Mouse (Mus musculus) liver, embryonic 14.5 days (tissue): ENCODE measurements around the gene Ezh1. TPM values are rescaled to one million over a fixed set of nuclear protein-coding genes. Genes with fewer than 3 reads are reported as not detected.
"Not testable (repeated sequence)": the region's sequence is repeated elsewhere in the genome, so short reads cannot be mapped to it uniquely, and the experiment has no call there.

Source experiments
- ATAC-seq: fragments of 200-750 bp; cut with Nextera tagmentation; 2 replicates; pipeline ENCODE4 v1.8.0; 2017; ENCODE audit warnings: moderate number of reproducible peaks, mild to moderate bottlenecking, moderate library complexity; ENCODE audit not compliant: insufficient read depth
- DNase-seq, 3 experiments: peaks; one replicate each; pipeline ENCODE4 v3.0.0-alpha.2; 2012 to 2013; ENCODE audit warnings: low read depth in 3 of 3, low spot score in 3 of 3
- H3K27ac ChIP-seq: fragments of 300-500 bp; sonication (generic); 2 replicates; pipeline ENCODE4 v1.5.1; 2014; ENCODE audit warnings: moderate library complexity, mild to moderate bottlenecking, control low read depth, inconsistent platforms
- H3K27me3 ChIP-seq: fragments of 300-500 bp; sonication (generic); 2 replicates; pipeline ENCODE4 v1.6.1; 2014; ENCODE audit warnings: mild to moderate bottlenecking, low read length, moderate library complexity; ENCODE audit not compliant: control insufficient read depth, insufficient read depth
- H3K36me3 ChIP-seq: fragments of 300-500 bp; sonication (generic); replicated peaks from 2 replicates; pipeline ENCODE4 v1.6.1; 2014; ENCODE audit warnings: low read depth; ENCODE audit not compliant: control insufficient read depth, insufficient read depth
- H3K4me1 ChIP-seq, 2 experiments: fragments of 200-500 bp in 1 of 2; fragments of 300-500 bp in 1 of 2; sonication (generic) in 1 of 2; replicated peaks; 2 replicates each; pipeline ENCODE4 v1.6.1; 2012 to 2014; ENCODE audit warnings: antibody characterized with exemption in 1 of 2, inconsistent platforms in 1 of 2, low read length in 1 of 2; ENCODE audit not compliant: control insufficient read depth in 2 of 2, insufficient read depth in 2 of 2
- H3K4me2 ChIP-seq: fragments of 300-500 bp; sonication (generic); 2 replicates; pipeline ENCODE4 v1.6.1; 2014; ENCODE audit warnings: low read depth, mild to moderate bottlenecking, control low read depth, moderate library complexity
- H3K4me3 ChIP-seq, 2 experiments: fragments of 200-500 bp in 1 of 2; fragments of 300-500 bp in 1 of 2; sonication (generic) in 1 of 2; 2 replicates each; pipeline ENCODE4 v1.5.1; 2012 to 2014; ENCODE audit warnings: low read depth in 2 of 2, low read length in 2 of 2, mild to moderate bottlenecking in 2 of 2, control low read depth in 1 of 2, inconsistent platforms in 1 of 2, moderate library complexity in 1 of 2; ENCODE audit not compliant: insufficient read depth in 1 of 2
- H3K9ac ChIP-seq: fragments of 300-500 bp; sonication (generic); replicated peaks from 2 replicates; pipeline ENCODE4 v1.6.1; 2014; ENCODE audit warnings: mild to moderate bottlenecking, control low read depth, moderate library complexity
- H3K9me3 ChIP-seq: fragments of 300-500 bp; sonication (generic); 2 replicates; pipeline ENCODE4 v1.6.1; 2016; ENCODE audit warnings: low read length, mixed read lengths; ENCODE audit not compliant: control insufficient read depth
- CTCF ChIP-seq: IDR thresholded peaks from 2 replicates; pipeline ENCODE4 v1.5.1; 2016; ENCODE audit warnings: antibody characterized with exemption, low read depth, control low read depth
- EP300 ChIP-seq: IDR thresholded peaks from 2 replicates; pipeline ENCODE4 v1.6.1; 2016; ENCODE audit warnings: antibody characterized with exemption, low read depth
- WGBS: fragments of 180-500 bp; shearing (Covaris S2); extraction: QIAGEN DNeasy Blood & Tissue Kit; methylation state at CpG from one replicate; pipeline ENCODE4 v1.1.7; 2014; ENCODE audit not compliant: insufficient replicate concordance; 5-methylcytosine and 5-hydroxymethylcytosine counted together
- polyA plus RNA-seq, 2 experiments: library from polyadenylated mRNA; depleted of rRNA in 1 of 2; stranded (reverse) in 1 of 2; unstranded in 1 of 2; fragments of >200 nt; fragmentation: Nextera tagmentation in 1 of 2; extraction: Ambion mirVana in 1 of 2; gene quantifications; 2 replicates each; pipeline versions ENCODE4 v1.2.1 to v1.2.3; 2012 to 2014

Gene Ezh1
- polyA plus RNA-seq, 2 experiments: 7.9 to 8.8 TPM

DNA sequence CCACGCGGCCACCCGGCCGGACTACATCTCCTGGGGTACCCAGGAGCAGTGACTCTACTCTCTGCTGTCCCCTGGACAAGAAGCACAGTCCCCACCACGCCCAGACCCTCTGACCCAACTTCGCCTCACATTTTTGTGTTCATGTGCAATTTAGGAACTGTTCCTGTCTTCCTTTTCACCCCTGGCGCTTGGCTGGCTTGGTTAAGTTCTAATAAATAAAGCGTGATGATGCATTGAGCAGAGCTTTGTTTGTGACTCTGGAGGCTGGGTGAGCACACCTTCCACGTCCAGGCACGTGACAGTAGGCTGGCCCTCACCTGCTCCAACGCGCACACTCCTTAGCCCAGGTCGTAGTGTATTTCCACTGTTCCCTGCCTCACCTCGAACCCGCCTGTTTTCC is 64.7 kb downstream of the Ezh1 start:
- TF ChIP-seq CTCF (no peak), EP300 (no peak)
- H3K27me3 ChIP-seq: peaks cover 64% of the 10 kb centered on the region
- WGBS: 67% methylated on average over 15 of the region's 15 CpGs

GRCm38 (mm10) chr11:101160981-101161505 is 65.2 kb downstream of the Ezh1 start:
- not testable (repeated sequence) for H3K9ac ChIP-seq, DNase-seq, H3K36me3 ChIP-seq, H3K4me3 ChIP-seq, H3K4me2 ChIP-seq, H3K9me3 ChIP-seq, H3K4me1 ChIP-seq, ATAC-seq, H3K27ac ChIP-seq
- H3K27me3 ChIP-seq: peaks cover 64% of the 10 kb centered on the region
- 60% methylated on average over 6 of the region's 8 CpGs for WGBS

More for the DNA sequence above, 64.7 kb downstream of the Ezh1 start:
- DNase-seq (no peak), ATAC-seq (no peak)
- no peaks in the 10 kb centered on the region for H3K36me3 ChIP-seq
- H3K4me3 ChIP-seq: no peak overlapping the region
- no peak overlapping the region for H3K9ac ChIP-seq
- H3K27ac ChIP-seq: no peak overlapping the region
- H3K4me1 ChIP-seq: no peaks in the 10 kb centered on the region
- H3K4me2 ChIP-seq: no peak overlapping the region
- no peaks in the 10 kb centered on the region for H3K9me3 ChIP-seq

GRCm38 (mm10) chr11:101160151-101160550 is 66.1 kb downstream of the Ezh1 start:
- WGBS: 52% methylated on average over 8 of the region's 10 CpGs

GRCm38 (mm10) chr11:101155728-101156371 is 70.4 kb downstream of the Ezh1 start, which contains the start of gene Tubg2:
Gene Tubg2, plus strand, starts transcription at chr11:101155907.
- peak within 1 kb of the TSS; percentile 26 to 30; a peak in 3 of 4 replicates for H3K4me3 ChIP-seq
- WGBS: 5% methylated on average over 36 of the region's 36 CpGs
- H3K36me3 ChIP-seq: no peaks in the 10 kb centered on the region
- peaks cover 0 to 2% of the 10 kb centered on the region in 2 experiments; a peak in 1 of 4 replicates for H3K4me1 ChIP-seq
- H3K9ac ChIP-seq: no peak within 1 kb of the TSS
- peak within 1 kb of the TSS; percentile 47 for H3K4me2 ChIP-seq
- TF ChIP-seq CTCF (no peak), EP300 (no peak)
- H3K27ac ChIP-seq: no peak within 1 kb of the TSS
- no peak for DNase-seq
- H3K27me3 ChIP-seq: peaks cover 36% of the 10 kb centered on the region
- no peak for ATAC-seq
- no peaks in the 10 kb centered on the region for H3K9me3 ChIP-seq

More at GRCm38 (mm10) chr11:101160151-101160550, 66.1 kb downstream of the Ezh1 start:
- not testable (repeated sequence) for H3K4me3 ChIP-seq, H3K36me3 ChIP-seq, H3K9ac ChIP-seq, ATAC-seq, H3K9me3 ChIP-seq, H3K4me2 ChIP-seq, H3K27ac ChIP-seq, DNase-seq, H3K4me1 ChIP-seq
- H3K27me3 ChIP-seq: peaks cover 64% of the 10 kb centered on the region

- no peak overlapping the region for H3K4me3 ChIP-seq
- no peak for ATAC-seq
- TF ChIP-seq EP300 (no peak), CTCF (no peak)
- H3K4me1 ChIP-seq: peaks cover 0 to 2% of the 10 kb centered on the region in 2 experiments; a peak in 1 of 4 replicates
- DNase-seq: no peak
- no peak overlapping the region for H3K27ac ChIP-seq
- H3K27me3 ChIP-seq: peaks cover 36% of the 10 kb centered on the region
- no peak overlapping the region for H3K4me2 ChIP-seq
- 56% methylated on average over 6 of the region's 6 CpGs for WGBS
- H3K36me3 ChIP-seq: no peaks in the 10 kb centered on the region
- H3K9ac ChIP-seq: no peak overlapping the region
- no peaks in the 10 kb centered on the region for H3K9me3 ChIP-seq
Observed at GRCm38 (mm10) chr11:101155151-101155550, 71.1 kb downstream of the Ezh1 start.
